ENCODE assay signal across 9 mouse cellular contexts in genomic region chr15:51730805-51731412, GRCm38 (mm10).
DNase-seq lines count a peak whose midpoint lies in the region; ATAC-seq and TF ChIP-seq lines count a peak whose summit lies in the region.
"Had no signal": no experiment of that assay in that cellular context is flagged by ENCODE, and none has a peak within 500 bp of the region (broad histone marks: within the 10 kb centered on the region; RNA-seq: fewer than 3 reads in every experiment).

No protein-coding gene starts in this region.

- 0 out of 2 replicates have a peak, but pooled peaks have one; percentile 13 for ATAC-seq in heart, embryonic 14.5 days (ENCODE audit: insufficient number of reproducible peaks, insufficient read depth, low FRiP score, low read depth)
- ATAC-seq in limb, embryonic 15.5 days (ENCODE audit: insufficient number of reproducible peaks, low FRiP score, low TSS enrichment, low read depth) = no peak
- no peak for ATAC-seq in kidney, embryonic 15.5 days (replicated peaks; ENCODE audit: low FRiP score)

- WGBS in heart, adult 2 months = 40% methylated on average over 12 of the region's 12 CpGs
- WGBS in heart, embryonic 10.5 days = 58% methylated on average over 12 of the region's 12 CpGs
- WGBS in heart, embryonic 14.5 days = 59% methylated on average over 12 of the region's 12 CpGs
- WGBS in limb, embryonic 15.5 days = 59% methylated on average over 12 of the region's 12 CpGs
- 71% methylated on average over 12 of the region's 12 CpGs for WGBS in kidney, embryonic 15.5 days

- no peak overlapping the region for H3K9ac ChIP-seq in heart, adult 2 months (ENCODE audit: low read depth, low read length)
- H3K9ac ChIP-seq in heart, embryonic 14.5 days (ENCODE audit: low read length) = no peak overlapping the region
- no peak overlapping the region for H3K9ac ChIP-seq in limb, embryonic 15.5 days
- no peak overlapping the region for H3K9ac ChIP-seq in kidney, embryonic 15.5 days
- H3K9ac ChIP-seq: heart, embryonic 15.5 days had no signal

- H3K27ac ChIP-seq in heart, adult 2 months = peak overlapping the region; percentile 52
- no peak overlapping the region for H3K27ac ChIP-seq in heart, embryonic 10.5 days
- no peak overlapping the region for H3K27ac ChIP-seq in heart, embryonic 14.5 days (replicated peaks in 1 of 2; ENCODE audit: control insufficient read depth in 1 of 2, insufficient read depth in 1 of 2, low read depth in 2 of 2, low read length in 2 of 2)
- peak overlapping the region; percentile 57 for H3K27ac ChIP-seq in limb, embryonic 15.5 days
- H3K27ac ChIP-seq in kidney, embryonic 15.5 days = no peak overlapping the region
- H3K27ac ChIP-seq: heart, embryonic 15.5 days had no signal

- no peaks in the 10 kb centered on the region for H3K9me3 ChIP-seq in heart, embryonic 10.5 days
- H3K9me3 ChIP-seq in heart, embryonic 14.5 days (ENCODE audit: control insufficient read depth, low read length) = no peaks in the 10 kb centered on the region
- H3K9me3 ChIP-seq in limb, embryonic 15.5 days = no peaks in the 10 kb centered on the region
- H3K9me3 ChIP-seq in kidney, embryonic 15.5 days (replicated peaks) = no peaks in the 10 kb centered on the region
- H3K9me3 ChIP-seq: heart, embryonic 15.5 days had no signal

- DNase-seq in heart, adult 2 months = peak; percentile 54 to 81
- no peak for DNase-seq in heart, embryonic 10.5 days (ENCODE audit: low spot score)
- peak; percentile 62 for DNase-seq in adrenal gland, adult 8-10 months
- no peak for DNase-seq in embryo, embryonic 10.5 days (ENCODE audit: low spot score)
- no peak for DNase-seq in thymus, adult 18-20 months

- no peak for TF ChIP-seq EP300 in heart, adult 2 months (IDR thresholded peaks at IDR 0.05; ENCODE audit: insufficient read depth, low read depth, low read length)

- no peaks in the 10 kb centered on the region for H3K4me1 ChIP-seq in heart, adult 2 months (ENCODE audit: control insufficient read depth, insufficient read depth, low read length)
- 0 out of 2 replicates have a peak, but pooled peaks cover 3% of the 10 kb centered on the region for H3K4me1 ChIP-seq in heart, embryonic 10.5 days
- H3K4me1 ChIP-seq in heart, embryonic 14.5 days (ENCODE audit: control insufficient read depth in 2 of 2, insufficient read depth in 2 of 2, low read length in 2 of 2) = peaks cover 0 to 2% of the 10 kb centered on the region in 2 experiments; a peak in 1 of 4 replicates
- H3K4me1 ChIP-seq in limb, embryonic 15.5 days = 0 out of 2 replicates have a peak, but pooled peaks cover 4% of the 10 kb centered on the region
- H3K4me1 ChIP-seq in kidney, embryonic 15.5 days = no peaks in the 10 kb centered on the region

- intact Hi-C loops in heart, adult 2 months (cut with DNase I) = no loop called here

- no peak for TF ChIP-seq POLR2A in heart, adult 2 months (IDR thresholded peaks at IDR 0.05; ENCODE audit: insufficient read depth, low read depth, low read length)

- no peak overlapping the region for H3K4me2 ChIP-seq in heart, embryonic 14.5 days (ENCODE audit: low read length)
- no peak overlapping the region for H3K4me2 ChIP-seq in limb, embryonic 15.5 days
- H3K4me2 ChIP-seq in kidney, embryonic 15.5 days = no peak overlapping the region
- H3K4me2 ChIP-seq: heart, embryonic 15.5 days had no signal

- no peak overlapping the region for H3K4me3 ChIP-seq in heart, adult 2 months
- no peak overlapping the region for H3K4me3 ChIP-seq in heart, embryonic 10.5 days
- H3K4me3 ChIP-seq in heart, embryonic 14.5 days (ENCODE audit: control insufficient read depth in 1 of 2, insufficient read depth in 1 of 2, low read depth in 1 of 2, low read length in 2 of 2) = no peak overlapping the region
- no peak overlapping the region for H3K4me3 ChIP-seq in limb, embryonic 15.5 days
- no peak overlapping the region for H3K4me3 ChIP-seq in kidney, embryonic 15.5 days (replicated peaks)
- H3K4me3 ChIP-seq: heart, embryonic 15.5 days had no signal

- no peaks in the 10 kb centered on the region for H3K36me3 ChIP-seq in heart, adult 2 months (ENCODE audit: control insufficient read depth, insufficient read depth, low read length)
- H3K36me3 ChIP-seq in heart, embryonic 10.5 days = no peaks in the 10 kb centered on the region
- H3K36me3 ChIP-seq in heart, embryonic 14.5 days (ENCODE audit: control insufficient read depth, insufficient read depth, low read length) = no peaks in the 10 kb centered on the region
- no peaks in the 10 kb centered on the region for H3K36me3 ChIP-seq in limb, embryonic 15.5 days
- no peaks in the 10 kb centered on the region for H3K36me3 ChIP-seq in kidney, embryonic 15.5 days
- H3K36me3 ChIP-seq: heart, embryonic 15.5 days had no signal

- H3K79me2 ChIP-seq in heart, adult 2 months (replicated peaks; ENCODE audit: control insufficient read depth, insufficient read depth, low read length) = no peaks in the 10 kb centered on the region

- no peak for TF ChIP-seq CTCF in heart, adult 2 months (IDR thresholded peaks at IDR 0.05)

- no peaks in the 10 kb centered on the region for H3K27me3 ChIP-seq in heart, adult 2 months (ENCODE audit: control insufficient read depth, insufficient read depth, low read length)
- no peaks in the 10 kb centered on the region for H3K27me3 ChIP-seq in heart, embryonic 10.5 days (ENCODE audit: insufficient read depth, poor library complexity, severe bottlenecking)
- H3K27me3 ChIP-seq in heart, embryonic 14.5 days (ENCODE audit: control insufficient read depth, insufficient read depth, low read length) = no peaks in the 10 kb centered on the region
- H3K27me3 ChIP-seq in limb, embryonic 15.5 days = no peaks in the 10 kb centered on the region
- H3K27me3 ChIP-seq in kidney, embryonic 15.5 days = no peaks in the 10 kb centered on the region
- H3K27me3 ChIP-seq: heart, embryonic 15.5 days had no signal

Comparison
In these comparisons a context has a peak if more than half of its experiments do, and no peak if none do; other contexts are left out.
1. DNase-seq: peak in heart, adult 2 months (2 of 2) and adrenal gland, adult 8-10 months (single experiment); none in heart, embryonic 10.5 days (single experiment), embryo, embryonic 10.5 days (single experiment) and thymus, adult 18-20 months (0 of 2).
2. H3K27ac ChIP-seq: peak in heart, adult 2 months (single experiment) and limb, embryonic 15.5 days (single experiment); none in heart, embryonic 10.5 days (single experiment), heart, embryonic 14.5 days (0 of 2) and kidney, embryonic 15.5 days (single experiment).